Mouse (Mus musculus) embryonic fibroblast, embryonic 13.5 days (primary cell): Measurements from ENCODE around the gene Slc29a4. TPM values are rescaled to one million over a fixed set of nuclear protein-coding genes. Genes with fewer than 3 reads are reported as not detected.

ENCODE experiments used
- H3K27ac ChIP-seq: 2 replicates; pipeline ENCODE4 v1.5.1; 2012; ENCODE audit warnings: low read length, control low read depth, inconsistent platforms; ENCODE audit not compliant: insufficient read depth
- H3K4me1 ChIP-seq: 2 replicates; pipeline ENCODE4 v1.6.1; 2011; ENCODE audit warnings: low read length; ENCODE audit not compliant: control insufficient read depth, insufficient read depth
- H3K4me3 ChIP-seq: 2 replicates; pipeline ENCODE4 v1.5.1; 2011; ENCODE audit warnings: mild to moderate bottlenecking, control low read depth, low read length; ENCODE audit not compliant: insufficient read depth
- CTCF ChIP-seq: IDR thresholded peaks from 2 replicates; pipeline ENCODE4 v1.5.1; 2011; ENCODE audit warnings: mild to moderate bottlenecking, control low read depth, low read length, moderate library complexity, borderline replicate concordance; ENCODE audit not compliant: insufficient read depth
- POLR2A ChIP-seq: IDR thresholded peaks from 2 replicates; pipeline ENCODE4 v1.6.1; 2011; ENCODE audit warnings: low read depth, mild to moderate bottlenecking, control low read depth, low read length, moderate library complexity
- polyA plus RNA-seq: library from polyadenylated mRNA; stranded (reverse); fragments of >200 nt; gene quantifications from 2 replicates; pipeline ENCODE4 v1.2.4, GENCODE M21; 2011; ENCODE audit warnings: low read depth; ENCODE audit not compliant: missing spikeins, insufficient read length

The Slc29a4 gene
- polyA plus RNA-seq, 1 experiment, result 0.39 TPM

- Histone ChIP-seq H3K4me1 (no peaks in the 10 kb centered on the region), H3K27ac (no peak overlapping the region), H3K4me3 (no peak overlapping the region)
- TF ChIP-seq POLR2A (no peak), CTCF (no peak)
These were observed 69.9 kb downstream of the Slc29a4 start for GRCm38 (mm10) chr5:142762082-142762807.

- peaks cover 8% of the 10 kb centered on the region for H3K4me1 ChIP-seq
- TF ChIP-seq CTCF, result no peak
- H3K4me3 ChIP-seq, result no peak overlapping the region
- H3K27ac ChIP-seq, result no peak overlapping the region
These were observed 72.0 kb downstream of the Slc29a4 start for GRCm38 (mm10) chr5:142764306-142764705.

DNA sequence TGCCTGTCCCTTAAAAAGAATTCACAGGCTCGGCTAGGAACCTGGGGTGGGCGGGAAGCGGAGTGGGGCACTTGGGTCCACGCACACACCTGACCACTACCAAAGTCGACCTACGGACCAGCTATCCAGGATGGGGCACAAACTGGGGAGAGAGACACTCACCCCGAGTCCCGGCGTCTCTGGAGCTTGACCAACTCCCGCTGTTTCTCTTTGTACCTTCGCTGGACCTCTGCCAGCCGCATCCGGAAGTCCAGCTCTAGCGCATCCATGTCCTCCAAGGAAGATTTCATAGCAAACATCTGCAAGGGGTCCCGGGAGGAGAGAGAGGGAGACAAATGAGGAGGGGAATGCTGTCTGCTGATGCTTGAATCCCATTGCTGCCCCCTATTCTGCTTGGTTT is 72.6 kb downstream of the Slc29a4 start:
- no peak overlapping the region for H3K4me3 ChIP-seq
- TF ChIP-seq CTCF, result no peak
- no peak for TF ChIP-seq POLR2A
- peaks cover 14% of the 10 kb centered on the region for H3K4me1 ChIP-seq
- H3K27ac ChIP-seq, result no peak overlapping the region

DNA sequence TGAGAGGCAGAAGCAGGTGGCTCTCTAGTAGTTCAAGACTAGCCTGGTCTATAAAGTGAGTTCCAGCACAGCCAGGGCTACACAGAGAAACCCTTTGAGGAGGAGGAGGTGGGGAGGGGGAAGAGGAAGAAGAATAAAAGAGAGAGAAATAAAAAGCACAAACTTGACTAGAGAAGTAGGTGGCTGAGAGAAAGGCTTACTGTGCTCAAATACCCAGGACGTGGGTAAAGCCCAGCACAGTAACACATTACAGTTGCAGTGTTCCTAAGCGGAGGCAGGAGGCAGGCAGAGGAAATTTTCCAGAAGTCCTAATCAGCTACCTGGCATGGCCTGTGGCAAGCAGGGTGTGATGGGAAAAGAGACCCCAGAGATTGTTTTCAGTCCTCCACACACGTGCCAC is 74.4 kb downstream of the Slc29a4 start:
- H3K4me3 ChIP-seq, result no peak overlapping the region
- TF ChIP-seq POLR2A (no peak), CTCF (no peak)
- H3K27ac ChIP-seq, result no peak overlapping the region
- peaks cover 16% of the 10 kb centered on the region for H3K4me1 ChIP-seq

DNA sequence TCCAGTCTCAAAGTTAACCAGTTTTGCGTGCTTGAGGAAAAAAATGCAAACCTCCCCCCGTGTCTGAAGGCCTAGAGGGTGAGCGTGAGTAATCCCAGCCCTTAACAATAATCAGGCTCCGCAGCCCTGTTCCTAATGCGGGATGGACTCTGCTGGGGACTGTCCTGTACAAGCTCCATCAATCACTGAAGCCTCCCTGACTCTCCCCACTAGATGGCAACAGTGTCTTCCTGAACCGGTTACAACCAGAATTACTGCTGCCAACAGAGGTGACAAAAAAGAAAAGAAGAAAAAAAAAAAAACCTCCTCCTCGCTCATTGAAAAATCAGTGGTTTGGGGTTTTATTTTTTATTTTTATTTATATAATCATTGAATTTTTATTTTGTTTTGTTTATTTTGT is 75.6 kb downstream of the Slc29a4 start:
- Histone ChIP-seq H3K4me1 (peaks cover 16% of the 10 kb centered on the region), H3K27ac (no peak overlapping the region), H3K4me3 (no peak overlapping the region)
- TF ChIP-seq CTCF (no peak), POLR2A (no peak)

- H3K27ac ChIP-seq, result peak overlapping the region; percentile 6; the same call in 1 of the 2 replicates
- TF ChIP-seq POLR2A (no peak), CTCF (no peak)
- H3K4me3 ChIP-seq, result no peak overlapping the region
- peaks cover 16% of the 10 kb centered on the region for H3K4me1 ChIP-seq
These were observed 76.3 kb downstream of the Slc29a4 start for GRCm38 (mm10) chr5:142768352-142769267.

DNA sequence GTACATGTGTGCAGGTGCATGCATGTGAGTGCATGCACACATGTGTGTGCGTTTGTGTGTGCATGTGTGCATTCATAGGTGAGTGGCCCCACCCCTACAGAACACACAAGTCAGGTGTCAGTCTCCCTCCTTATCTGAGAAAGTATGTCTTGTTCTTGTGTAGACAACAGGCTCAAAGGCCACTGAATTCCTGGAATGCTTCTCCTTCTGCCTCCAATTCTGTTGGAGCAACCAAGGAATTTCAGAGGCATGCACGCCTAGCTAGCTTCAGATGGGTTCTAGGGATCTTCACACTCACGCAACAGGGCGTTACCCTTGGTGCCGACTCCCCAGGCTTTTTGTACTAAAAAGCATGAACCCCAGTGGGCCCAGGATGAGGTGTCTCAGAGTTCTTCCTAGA is 77.3 kb downstream of the Slc29a4 start:
- TF ChIP-seq POLR2A, result no peak
- Histone ChIP-seq H3K27ac (peak overlapping the region; percentile 29), H3K4me1 (peaks cover 16% of the 10 kb centered on the region), H3K4me3 (no peak overlapping the region)

GRCm38 (mm10) chr5:142771034-142771433 is 78.7 kb downstream of the Slc29a4 start:
- TF ChIP-seq CTCF (no peak), POLR2A (no peak)

DNA sequence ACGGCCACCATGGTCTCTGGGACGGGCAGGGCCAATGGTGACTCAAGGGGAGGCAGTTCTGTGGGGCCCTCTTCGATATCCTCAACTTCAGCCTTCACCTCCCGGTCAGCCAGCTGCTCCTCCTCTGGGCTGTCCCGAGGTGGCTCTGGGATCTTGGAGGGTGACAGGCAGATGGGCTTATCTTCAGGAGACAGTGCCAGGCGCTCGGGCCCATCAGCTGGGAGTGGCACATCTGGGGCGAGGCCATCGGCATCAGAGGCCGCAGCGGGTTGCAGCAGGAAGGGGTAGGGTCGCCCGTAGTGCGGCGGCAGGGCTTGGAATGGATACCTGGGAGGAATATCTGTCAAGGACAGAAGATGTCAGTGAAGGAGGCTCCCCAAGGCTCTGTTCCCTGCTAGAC is 79.7 kb downstream of the Slc29a4 start:
- Histone ChIP-seq H3K4me3 (no peak overlapping the region), H3K27ac (no peak overlapping the region), H3K4me1 (peaks cover 16% of the 10 kb centered on the region)
- TF ChIP-seq POLR2A, result no peak
- no peak for TF ChIP-seq CTCF

More at GRCm38 (mm10) chr5:142771034-142771433, 78.7 kb downstream of the Slc29a4 start:
- H3K4me1 ChIP-seq, result peaks cover 16% of the 10 kb centered on the region
- no peak overlapping the region; the same call in 1 of the 2 replicates for H3K27ac ChIP-seq
- no peak overlapping the region for H3K4me3 ChIP-seq

Other genes starting within 250 kb of the Slc29a4 start
- gene Ap5z1, start 228.6 kb upstream of the Slc29a4 start, polyA plus RNA-seq, result 8.2 and 10.1 TPM in 2 replicates
- 0.37 and 0.42 TPM in 2 replicates for gene Papolb, start 162.4 kb upstream of the Slc29a4 start, polyA plus RNA-seq
- 7.4 and 11.7 TPM in 2 replicates for gene Radil, start 141.4 kb upstream of the Slc29a4 start, polyA plus RNA-seq
- gene Mmd2, start 83.7 kb upstream of the Slc29a4 start, polyA plus RNA-seq, result not detected in 2 replicates
- gene Wipi2, start 64.8 kb upstream of the Slc29a4 start, polyA plus RNA-seq, result 56.8 and 59.9 TPM in 2 replicates
- 98.0 and 124 TPM in 2 replicates for gene Tnrc18, start 125.2 kb downstream of the Slc29a4 start, polyA plus RNA-seq
- gene Fbxl18, start 202.9 kb downstream of the Slc29a4 start, polyA plus RNA-seq, result 8.7 and 8.8 TPM in 2 replicates
- gene Actb, start 214.2 kb downstream of the Slc29a4 start, polyA plus RNA-seq, result 7,994 and 9,776 TPM in 2 replicates